Mouse (Mus musculus) liver, postnatal 0 days (tissue): ENCODE results near the gene Prr15.

ENCODE experiments used
- CTCF ChIP-seq: sonication (generic); IDR thresholded peaks from 2 replicates; pipeline ENCODE4 v1.5.1; 2016; ENCODE audit warnings: antibody characterized with exemption, low read depth
- EP300 ChIP-seq: IDR thresholded peaks from 2 replicates; pipeline ENCODE4 v1.6.1; 2016; ENCODE audit warnings: antibody characterized with exemption, low read depth, mild to moderate bottlenecking

DNA sequence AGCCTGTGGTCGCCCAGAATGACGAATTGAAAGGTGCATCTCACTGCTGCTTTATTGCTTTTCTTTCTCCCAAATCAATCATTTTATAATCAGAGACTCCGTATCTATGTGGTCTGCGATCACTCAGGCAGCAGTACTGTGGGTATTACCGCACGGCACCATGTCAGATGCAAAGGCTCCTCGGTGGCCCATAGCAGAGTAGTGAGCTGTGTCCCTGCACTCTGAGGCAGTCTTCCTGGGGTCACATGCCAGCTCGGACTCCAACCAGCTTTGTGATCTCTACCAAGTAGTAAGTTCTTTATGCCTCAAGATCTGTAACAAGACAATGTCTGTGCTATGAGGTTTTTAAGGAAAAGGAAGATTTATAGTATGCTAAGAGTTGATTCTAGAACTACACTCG is 7.0 kb upstream of the Prr15 start:
- no peak for TF ChIP-seq CTCF
- no peak for TF ChIP-seq EP300
